Comparison of ENCODE assay signal across 23 mouse cellular contexts in the genomic region with DNA sequence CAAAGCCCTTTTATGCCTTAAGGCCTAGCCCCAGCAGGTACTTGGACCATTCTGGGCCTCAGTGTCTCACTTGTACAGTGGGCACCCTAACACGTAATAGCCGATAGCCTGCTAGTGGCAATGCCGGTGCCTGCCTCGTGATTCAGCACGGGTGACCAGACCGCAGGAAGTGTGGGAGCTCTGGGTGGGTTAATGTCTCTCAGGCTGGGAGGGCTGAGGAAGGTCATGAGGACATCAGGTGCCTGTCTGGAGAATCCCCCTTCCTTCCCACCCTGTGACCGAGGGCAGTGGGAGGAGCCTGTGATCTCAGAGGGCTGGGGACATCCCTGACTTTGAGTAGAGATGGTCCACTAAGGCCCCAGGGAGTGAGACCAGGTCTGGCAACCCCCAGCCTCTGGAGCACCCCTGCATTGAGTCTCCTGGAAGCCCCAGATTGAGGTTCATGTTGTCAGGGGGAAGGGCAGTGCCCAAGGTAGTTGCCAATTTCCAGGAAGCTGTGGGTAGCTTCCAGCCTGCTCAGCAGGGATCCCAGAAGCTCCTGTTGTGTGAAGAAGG. TPM values are rescaled to one million over a fixed set of nuclear protein-coding genes. Genes with fewer than 3 reads are reported as not detected.
DNase-seq lines count a peak whose midpoint lies in the region; ATAC-seq and TF ChIP-seq lines count a peak whose summit lies in the region.
"Had no signal": no experiment of that assay in that cellular context is flagged by ENCODE, and none has a peak within 500 bp of the region (broad histone marks: within the 10 kb centered on the region; RNA-seq: fewer than 3 reads in every experiment).

No protein-coding gene starts in this region.

- TF ChIP-seq CTCF in gastrocnemius, adult 2 months (IDR thresholded peaks at IDR 0.05), result no peak
- no peak for TF ChIP-seq CTCF in spleen, adult 2 months (IDR thresholded peaks at IDR 0.05; ENCODE audit: extremely low read depth, insufficient read depth, insufficient read length, insufficient replicate concordance)

- intact Hi-C loops in gastrocnemius, adult 2 months (cut with DNase I), result no loop called here

- DNase-seq in gastrocnemius, adult 2 months, result peak; percentile 39
- no peak for DNase-seq in gastrocnemius, adult 8-10 months (ENCODE audit: low spot score in 2 of 2)
- DNase-seq in heart, adult 8-10 months (ENCODE audit: low spot score), result no peak
- DNase-seq in spleen, adult 2 months (ENCODE audit: low read depth in 1 of 2, low spot score in 2 of 2), result peak in 1 of 2 experiments; percentile 13
- DNase-seq in spleen, postnatal 10 days (ENCODE audit: low spot score in 2 of 2), result no peak
- peak; percentile 59 for DNase-seq in splenic B cell, adult 2 months (ENCODE audit: low read depth, low spot score)
- no peak for DNase-seq in thymus, postnatal 10 days (ENCODE audit: low spot score in 2 of 2)
- DNase-seq: adrenal gland, postnatal 10 days; cerebellum, adult 9-10 months; embryo, embryonic 11 days; kidney, adult 11 months; liver; liver, postnatal 0 days; midbrain, embryonic 14.5 days; thymus, postnatal 14 days had no signal

- peak overlapping the region; percentile 94 for H3K27ac ChIP-seq in gastrocnemius, adult 2 months
- peak overlapping the region; percentile 69 for H3K27ac ChIP-seq in heart, embryonic 15.5 days
- peak overlapping the region; percentile 62; the same call in 1 of the 2 replicates for H3K27ac ChIP-seq in spleen, adult 2 months (ENCODE audit: insufficient read depth, low read length)
- H3K27ac ChIP-seq: forebrain, embryonic 12.5 days; hindbrain, postnatal 0 days; kidney, postnatal 0 days had no signal

- H3K4me3 ChIP-seq in gastrocnemius, adult 2 months, result peak overlapping the region; percentile 9; the same call in 1 of the 2 replicates
- H3K4me3 ChIP-seq in heart, embryonic 15.5 days, result no peak overlapping the region
- H3K4me3 ChIP-seq in spleen, adult 2 months (ENCODE audit: extremely low read depth, insufficient read depth, insufficient read length), result no peak overlapping the region
- H3K4me3 ChIP-seq: forebrain, embryonic 12.5 days had no signal

- 80% methylated on average over 7 of the region's 7 CpGs for WGBS in heart, embryonic 15.5 days
- 64% methylated on average over 7 of the region's 7 CpGs for WGBS in spleen, adult 2 months

- H3K4me2 ChIP-seq in heart, embryonic 15.5 days, result no peak overlapping the region
- H3K4me2 ChIP-seq: forebrain, embryonic 12.5 days had no signal

- peaks cover 62% of the 10 kb centered on the region for H3K4me1 ChIP-seq in heart, embryonic 15.5 days (replicated peaks)
- peaks cover 46% of the 10 kb centered on the region for H3K4me1 ChIP-seq in spleen, adult 2 months (ENCODE audit: control insufficient read depth, insufficient read depth, insufficient read length)
- H3K4me1 ChIP-seq: forebrain, embryonic 12.5 days had no signal

- H3K27me3 ChIP-seq in heart, embryonic 15.5 days, result no peaks in the 10 kb centered on the region
- H3K27me3 ChIP-seq in spleen, adult 2 months (ENCODE audit: control insufficient read depth, insufficient read depth, low read length), result no peaks in the 10 kb centered on the region
- no peaks in the 10 kb centered on the region; the same call in 1 of the 2 replicates for H3K27me3 ChIP-seq in splenic B cell, adult 2 months (ENCODE audit: control insufficient read depth, insufficient read depth, low read length, poor library complexity, severe bottlenecking)
- H3K27me3 ChIP-seq: forebrain, embryonic 12.5 days had no signal

- no peak for ATAC-seq in heart, embryonic 15.5 days (replicated peaks; ENCODE audit: insufficient number of reproducible peaks, insufficient read depth, low FRiP score, low read depth)
- ATAC-seq: hindbrain, postnatal 0 days; liver, postnatal 0 days had no signal

- no peak overlapping the region for H3K9ac ChIP-seq in heart, embryonic 15.5 days
- H3K9ac ChIP-seq: forebrain, embryonic 12.5 days; liver, postnatal 0 days had no signal

- H3K9me3 ChIP-seq in heart, embryonic 15.5 days (replicated peaks), result no peaks in the 10 kb centered on the region
- H3K9me3 ChIP-seq: forebrain, embryonic 12.5 days had no signal

- H3K36me3 ChIP-seq in heart, embryonic 15.5 days, result no peaks in the 10 kb centered on the region
- H3K36me3 ChIP-seq in spleen, adult 2 months (ENCODE audit: control insufficient read depth, insufficient read depth, low read length), result peaks cover 4% of the 10 kb centered on the region
- peaks cover 3% of the 10 kb centered on the region; the same call in 1 of the 2 replicates for H3K36me3 ChIP-seq in splenic B cell, adult 2 months (ENCODE audit: control insufficient read depth, insufficient read depth, low read length, poor library complexity, severe bottlenecking)
- H3K36me3 ChIP-seq: forebrain, embryonic 12.5 days had no signal

- no peak for TF ChIP-seq POLR2A in spleen, adult 2 months (IDR thresholded peaks at IDR 0.05; ENCODE audit: low read depth, low read length)

RNA-seq across cellular contexts. Expression of a gene that starts 20.3 kb away (rescaled TPM):
- total RNA-seq in gastrocnemius, adult 2 months (2021), result 10 to 100 TPM; 85.3 to 93.9 TPM
- total RNA-seq in gastrocnemius, adult 8-10 months (2022), result 100 to 1,000 TPM; 102 to 107 (median 103) TPM
- 24.9 and 25.2 TPM in 2 replicates for polyA plus RNA-seq in heart, embryonic 15.5 days (2015; fragmentation: Nextera tagmentation; extraction: Ambion mirVana)
- 10 to 100 TPM; 36.9 to 42.6 (median 39.1) TPM for total RNA-seq in heart, adult 8-10 months (2022)
- 110 and 131 TPM in 2 replicates for polyA plus RNA-seq in spleen, adult 2 months (2012; rRNA removed)

RNA-seq across cellular contexts. Expression of a gene that starts 30.5 kb away (rescaled TPM):
- total RNA-seq in gastrocnemius, adult 2 months (2021), result not detected
- not detected for total RNA-seq in gastrocnemius, adult 8-10 months (2022)
- 0.40 and 0.81 TPM in 2 replicates for polyA plus RNA-seq in heart, embryonic 15.5 days (2015; fragmentation: Nextera tagmentation; extraction: Ambion mirVana)
- not detected for total RNA-seq in heart, adult 8-10 months (2022)
- 0.18 TPM in 1 of 2 replicates, not detected in the other for polyA plus RNA-seq in spleen, adult 2 months (2012; rRNA removed)
- total RNA-seq: adrenal gland, postnatal 10 days; layer of hippocampus, postnatal 25 days; left cerebral cortex, postnatal 25 days; megakaryocyte, adult 5-6 weeks had no signal
- polyA plus RNA-seq: forebrain, embryonic 12.5 days; midbrain, embryonic 14.5 days; neural tube, embryonic 11.5 days had no signal

Comparison
In these comparisons a context has a peak if more than half of its experiments do, and no peak if none do; other contexts are left out.
1. DNase-seq: peak in gastrocnemius, adult 2 months (single experiment) and splenic B cell, adult 2 months (single experiment); none in gastrocnemius, adult 8-10 months (0 of 2), heart, adult 8-10 months (single experiment), spleen, postnatal 10 days (0 of 2) and thymus, postnatal 10 days (0 of 2).
2. Peak in every context shown above with its lines, with median percentiles within 50 percentile points of each other: H3K27ac ChIP-seq.